Mouse (Mus musculus) cerebellum, adult 2 months (tissue): ENCODE data around the gene Tspan9. TPM values are rescaled to one million over a fixed set of nuclear protein-coding genes. Genes with fewer than 3 reads are reported as not detected.

Source experiments
- DNase-seq, 2 experiments: peaks; one replicate each; pipeline ENCODE4 v3.0.0; 2021
- H3K27ac ChIP-seq: fragments of 200-500 bp; 2 replicates; pipeline ENCODE4 v1.5.1; 2012; ENCODE audit warnings: low read length, control low read depth, inconsistent platforms; ENCODE audit not compliant: insufficient read depth
- H3K27me3 ChIP-seq: fragments of 200-500 bp; 2 replicates; pipeline ENCODE4 v1.6.1; 2012; ENCODE audit warnings: inconsistent platforms, mild to moderate bottlenecking, low read length, moderate library complexity; ENCODE audit not compliant: control insufficient read depth, insufficient read depth
- H3K4me1 ChIP-seq: fragments of 200-500 bp; 2 replicates; pipeline ENCODE4 v1.6.1; 2011; ENCODE audit warnings: low read length; ENCODE audit not compliant: control insufficient read depth, insufficient read depth
- H3K4me3 ChIP-seq: fragments of 200-500 bp; replicated peaks from 2 replicates; pipeline ENCODE3; 2011; ENCODE audit warnings: mild to moderate bottlenecking, low read depth, low read length, control low read depth; ENCODE audit not compliant: insufficient read depth
- CTCF ChIP-seq: fragments of 200-500 bp; IDR thresholded peaks from 2 replicates; pipeline ENCODE4 v1.5.1; 2011; ENCODE audit warnings: low read depth, mild to moderate bottlenecking, control low read depth, low read length, moderate library complexity, borderline replicate concordance; ENCODE audit not compliant: insufficient read depth
- POLR2A ChIP-seq: fragments of 200-500 bp; IDR thresholded peaks from 2 replicates; pipeline ENCODE4 v1.6.1; 2011; ENCODE audit warnings: low read length, control low read depth, borderline replicate concordance; ENCODE audit not compliant: insufficient read depth
- WGBS: fragments of 180-500 bp; shearing (Covaris S2); methylation state at CpG from one replicate; pipeline ENCODE4 v1.1.7; 2018; 5-methylcytosine and 5-hydroxymethylcytosine counted together
- polyA plus RNA-seq: library from polyadenylated mRNA; depleted of rRNA; stranded (reverse); fragments of >200 nt; gene quantifications from 2 replicates; pipeline ENCODE4 v1.2.3, GENCODE M21; 2012

Tspan9 gene
- polyA plus RNA-seq, 1 experiment: 303 TPM

GRCm38 (mm10) chr6:128021931-128022202, 121.5 kb downstream of the Tspan9 start:
- peak overlapping the region; percentile 4; the same call in 1 of the 2 replicates for H3K27ac ChIP-seq
- no peak for TF ChIP-seq CTCF
- TF ChIP-seq POLR2A: no peak
- H3K27me3 ChIP-seq: no peaks in the 10 kb centered on the region
- no peak overlapping the region for H3K4me3 ChIP-seq
- WGBS: 20% methylated on average over 5 of the region's 5 CpGs
- DNase-seq: peak in 1 of 2 experiments; percentile 53
- H3K4me1 ChIP-seq: peaks cover 58% of the 10 kb centered on the region

GRCm38 (mm10) chr6:128021106-128021930, 122.1 kb downstream of the Tspan9 start:
- 8% methylated on average over 10 of the region's 10 CpGs for WGBS
- Histone ChIP-seq H3K27ac (peak overlapping the region; percentile 32), H3K27me3 (no peaks in the 10 kb centered on the region), H3K4me1 (peaks cover 61% of the 10 kb centered on the region), H3K4me3 (no peak overlapping the region)
- TF ChIP-seq POLR2A (no peak), CTCF (no peak)
- DNase-seq: peak; percentile 48 to 55

GRCm38 (mm10) chr6:128020521-128021057, 122.8 kb downstream of the Tspan9 start:
- WGBS: 9% methylated on average over 8 of the region's 8 CpGs
- no peaks in the 10 kb centered on the region for H3K27me3 ChIP-seq
- peak in 1 of 2 experiments; percentile 61 for DNase-seq
- H3K4me1 ChIP-seq: peaks cover 65% of the 10 kb centered on the region
- no peak for TF ChIP-seq CTCF
- no peak for TF ChIP-seq POLR2A
- no peak overlapping the region for H3K4me3 ChIP-seq
- H3K27ac ChIP-seq: peak overlapping the region; percentile 32

- no peaks in the 10 kb centered on the region for H3K27me3 ChIP-seq
- peak; percentile 54 to 57 for DNase-seq
- 30% methylated on average over 4 of the region's 4 CpGs for WGBS
- H3K4me3 ChIP-seq: no peak overlapping the region
- TF ChIP-seq CTCF: no peak
- no peak for TF ChIP-seq POLR2A
- H3K4me1 ChIP-seq: peaks cover 70% of the 10 kb centered on the region
- H3K27ac ChIP-seq: peak overlapping the region; percentile 32; the same call in 1 of the 2 replicates
These were observed 123.3 kb downstream of the Tspan9 start for GRCm38 (mm10) chr6:128020053-128020452.

GRCm38 (mm10) chr6:128019119-128019518, 124.3 kb downstream of the Tspan9 start:
- WGBS: 83% methylated on average over 7 of the region's 7 CpGs
- TF ChIP-seq CTCF: no peak
- DNase-seq: no peak

GRCm38 (mm10) chr6:128015304-128015703, 128.1 kb downstream of the Tspan9 start:
- peak in 1 of 2 experiments; percentile 56 for DNase-seq
- TF ChIP-seq POLR2A (no peak), CTCF (no peak)
- Histone ChIP-seq H3K4me3 (no peak overlapping the region), H3K27ac (peak overlapping the region; percentile 79), H3K27me3 (no peaks in the 10 kb centered on the region), H3K4me1 (peaks cover 80% of the 10 kb centered on the region)
- WGBS: 21% methylated on average over 7 of the region's 7 CpGs

More at GRCm38 (mm10) chr6:128019119-128019518, 124.3 kb downstream of the Tspan9 start:
- no peaks in the 10 kb centered on the region for H3K27me3 ChIP-seq
- H3K27ac ChIP-seq: no peak overlapping the region
- H3K4me3 ChIP-seq: no peak overlapping the region
- peaks cover 76% of the 10 kb centered on the region for H3K4me1 ChIP-seq

- Histone ChIP-seq H3K27ac (peak overlapping the region; percentile 82), H3K27me3 (no peaks in the 10 kb centered on the region), H3K4me3 (no peak overlapping the region), H3K4me1 (peaks cover 94% of the 10 kb centered on the region)
- WGBS: 18% methylated on average over 17 of the region's 17 CpGs
- TF ChIP-seq CTCF: no peak
- TF ChIP-seq POLR2A: no peak
- peak; percentile 68 to 73 for DNase-seq
These were observed 131.6 kb downstream of the Tspan9 start for GRCm38 (mm10) chr6:128011781-128012180.

- H3K27ac ChIP-seq: peak overlapping the region; percentile 82
- 11% methylated on average over 13 of the region's 13 CpGs for WGBS
These were observed 132.3 kb downstream of the Tspan9 start for GRCm38 (mm10) chr6:128011071-128011477.

More at GRCm38 (mm10) chr6:128011071-128011477, 132.3 kb downstream of the Tspan9 start:
- Histone ChIP-seq H3K4me3 (peak overlapping the region; percentile 9), H3K27me3 (no peaks in the 10 kb centered on the region), H3K4me1 (peaks cover 96% of the 10 kb centered on the region)
- TF ChIP-seq POLR2A: no peak
- TF ChIP-seq CTCF: no peak
- peak; percentile 79 to 84 for DNase-seq
